Mouse (Mus musculus) heart, postnatal 0 days (tissue): ENCODE results near the gene Trpd52l3. TPM values are rescaled to one million over a fixed set of nuclear protein-coding genes. Genes with fewer than 3 reads are reported as not detected.
A peak's percentile ranks its signal among the peaks of the same experiment; 100 is the strongest.

ENCODE experiments used
- ATAC-seq: fragments of 200-750 bp; cut with Nextera tagmentation; 2 replicates; pipeline ENCODE4 v1.8.0; 2017; ENCODE audit warnings: low read depth, moderate number of reproducible peaks, moderate library complexity; ENCODE audit not compliant: insufficient read depth
- DNase-seq: peaks from one replicate; pipeline ENCODE4 v3.0.0-alpha.2; 2016; ENCODE audit warnings: low spot score
- H3K27ac ChIP-seq: fragments of 300-500 bp; sonication (generic); 2 replicates; pipeline ENCODE4 v1.5.1; 2014; ENCODE audit warnings: low read depth, mild to moderate bottlenecking
- H3K27me3 ChIP-seq: fragments of 300-500 bp; sonication (generic); 2 replicates; pipeline ENCODE4 v1.6.1; 2014; ENCODE audit warnings: low read length, mixed read lengths; ENCODE audit not compliant: control insufficient read depth, insufficient read depth
- H3K36me3 ChIP-seq: fragments of 300-500 bp; sonication (generic); replicated peaks from 2 replicates; pipeline ENCODE4 v1.6.1; 2014; ENCODE audit warnings: low read length, mixed read lengths; ENCODE audit not compliant: control insufficient read depth, insufficient read depth
- H3K4me1 ChIP-seq: fragments of 300-500 bp; sonication (generic); 2 replicates; pipeline ENCODE4 v1.6.1; 2014; ENCODE audit warnings: antibody characterized with exemption; ENCODE audit not compliant: control insufficient read depth, insufficient read depth
- H3K4me2 ChIP-seq: fragments of 300-500 bp; sonication (generic); 2 replicates; pipeline ENCODE4 v1.6.1; 2014; ENCODE audit warnings: low read depth, mild to moderate bottlenecking, low read length, moderate library complexity
- H3K4me3 ChIP-seq: fragments of 300-500 bp; sonication (generic); 2 replicates; pipeline ENCODE4 v1.5.1; 2014; ENCODE audit warnings: low read depth, low read length
- H3K9ac ChIP-seq: fragments of 300-500 bp; sonication (generic); replicated peaks from 2 replicates; pipeline ENCODE4 v1.6.1; 2014; ENCODE audit warnings: low read depth, low read length, mixed read lengths
- H3K9me3 ChIP-seq: fragments of 300-500 bp; sonication (generic); replicated peaks from 2 replicates; pipeline ENCODE4 v1.6.1; 2016; ENCODE audit warnings: low read length; ENCODE audit not compliant: control insufficient read depth
- CTCF ChIP-seq: IDR thresholded peaks from 2 replicates; pipeline ENCODE4 v1.5.1; 2016; ENCODE audit warnings: antibody characterized with exemption, control low read depth, low read depth
- EP300 ChIP-seq: IDR thresholded peaks from 2 replicates; pipeline ENCODE4 v1.6.1; 2016; ENCODE audit warnings: antibody characterized with exemption, low read depth
- WGBS: fragments of 180-500 bp; shearing (Covaris S2); extraction: QIAGEN DNeasy Blood & Tissue Kit; methylation state at CpG from one replicate; pipeline ENCODE4 v1.1.7; 2014; 5-methylcytosine and 5-hydroxymethylcytosine counted together
- polyA plus RNA-seq: library from polyadenylated mRNA; unstranded; fragments of >200 nt; fragmentation: Nextera tagmentation; extraction: Ambion mirVana; gene quantifications from 2 replicates; pipeline ENCODE4 v1.2.1, GENCODE M21; 2015
- total RNA-seq: library from RNA; depleted of rRNA; stranded (reverse); fragments of >200 nt; gene quantifications from 2 replicates; pipeline ENCODE4 v1.2.3, GENCODE M21; 2014; ENCODE audit warnings: low replicate concordance; rRNA removed

The Trpd52l3 gene
- total and polyA plus RNA-seq, 2 experiments from 2014 or later, result not detected

- Histone ChIP-seq H3K27ac (no peak overlapping the region), H3K27me3 (no peaks in the 10 kb centered on the region), H3K9me3 (no peaks in the 10 kb centered on the region), H3K4me3 (no peak overlapping the region), H3K9ac (no peak overlapping the region), H3K4me2 (no peak overlapping the region), H3K36me3 (peaks cover 31% of the 10 kb centered on the region), H3K4me1 (no peaks in the 10 kb centered on the region)
- WGBS, result 94% methylated on average over 1 of the region's 1 CpGs
- no peak for DNase-seq
- TF ChIP-seq EP300, result no peak
- ATAC-seq, result no peak
Observed at GRCm38 (mm10) chr19:30044630-30045029, 41.0 kb downstream of the Trpd52l3 start.

GRCm38 (mm10) chr19:30045857-30046256 lies 42.3 kb downstream of the Trpd52l3 start:
- Histone ChIP-seq H3K4me1 (no peaks in the 10 kb centered on the region), H3K27ac (no peak overlapping the region), H3K9me3 (no peaks in the 10 kb centered on the region), H3K9ac (no peak overlapping the region), H3K36me3 (peaks cover 31% of the 10 kb centered on the region), H3K4me3 (no peak overlapping the region), H3K27me3 (no peaks in the 10 kb centered on the region), H3K4me2 (no peak overlapping the region)
- no peak for DNase-seq
- WGBS, result 67% methylated on average over 1 of the region's 1 CpGs
- ATAC-seq, result no peak
- TF ChIP-seq CTCF (peak; percentile 15; the same call in 1 of the 2 replicates), EP300 (no peak)

GRCm38 (mm10) chr19:30050584-30050983 lies 47.0 kb downstream of the Trpd52l3 start:
- DNase-seq (no peak), ATAC-seq (no peak)
- 82% methylated on average over 2 of the region's 2 CpGs for WGBS
- H3K27ac ChIP-seq, result no peak overlapping the region
- H3K9me3 ChIP-seq, result no peaks in the 10 kb centered on the region
- H3K4me2 ChIP-seq, result no peak overlapping the region
- no peak for TF ChIP-seq EP300
- TF ChIP-seq CTCF, result no peak
- H3K4me3 ChIP-seq, result no peak overlapping the region
- peaks cover 20% of the 10 kb centered on the region; the same call in 1 of the 2 replicates for H3K36me3 ChIP-seq
- H3K4me1 ChIP-seq, result no peaks in the 10 kb centered on the region
- H3K27me3 ChIP-seq, result no peaks in the 10 kb centered on the region
- H3K9ac ChIP-seq, result no peak overlapping the region

- Histone ChIP-seq H3K4me1 (no peaks in the 10 kb centered on the region), H3K27me3 (no peaks in the 10 kb centered on the region), H3K9ac (no peak overlapping the region), H3K4me2 (no peak overlapping the region), H3K36me3 (peaks cover 18% of the 10 kb centered on the region; the same call in 1 of the 2 replicates), H3K27ac (no peak overlapping the region), H3K9me3 (no peaks in the 10 kb centered on the region), H3K4me3 (no peak overlapping the region)
- 74% methylated on average over 3 of the region's 3 CpGs for WGBS
- no peak for ATAC-seq
- no peak for TF ChIP-seq CTCF
- no peak for TF ChIP-seq EP300
- no peak for DNase-seq
Observed at GRCm38 (mm10) chr19:30051479-30051878, 47.9 kb downstream of the Trpd52l3 start.

GRCm38 (mm10) chr19:30054218-30054617 lies 50.6 kb downstream of the Trpd52l3 start:
- Histone ChIP-seq H3K4me1 (no peaks in the 10 kb centered on the region), H3K9ac (no peak overlapping the region), H3K4me2 (no peak overlapping the region), H3K27ac (no peak overlapping the region), H3K36me3 (peaks cover 9% of the 10 kb centered on the region; the same call in 1 of the 2 replicates), H3K27me3 (no peaks in the 10 kb centered on the region), H3K4me3 (no peak overlapping the region), H3K9me3 (no peaks in the 10 kb centered on the region)
- no peak for DNase-seq
- ATAC-seq, result no peak
- WGBS, result 95% methylated on average over 2 of the region's 2 CpGs
- TF ChIP-seq CTCF (no peak), EP300 (no peak)

Other genes with a start within 250 kb of the Trpd52l3 start
- gene 9930021J03Rik, start 197.8 kb upstream of the Trpd52l3 start, total RNA-seq, result 8.6 and 11.6 TPM in 2 replicates
- gene 9930021J03Rik, start 197.8 kb upstream of the Trpd52l3 start, polyA plus RNA-seq, result 1.8 and 1.9 TPM in 2 replicates
- 10.8 and 12.9 TPM in 2 replicates for gene Ranbp6, start 190.8 kb upstream of the Trpd52l3 start, total RNA-seq
- 11.4 and 13.4 TPM in 2 replicates for gene Ranbp6, start 190.8 kb upstream of the Trpd52l3 start, polyA plus RNA-seq
- 1.4 and 1.6 TPM in 2 replicates for gene Il33, start 78.7 kb upstream of the Trpd52l3 start, total RNA-seq
- 4.2 and 6.2 TPM in 2 replicates for gene Il33, start 78.7 kb upstream of the Trpd52l3 start, polyA plus RNA-seq
- 35.4 and 68.6 TPM in 2 replicates for gene Uhrf2, start 26.7 kb downstream of the Trpd52l3 start, total RNA-seq
- 19.6 and 24.5 TPM in 2 replicates for gene Uhrf2, start 26.7 kb downstream of the Trpd52l3 start, polyA plus RNA-seq
- 2.0 TPM in 1 of 2 replicates, not detected in the other for gene Gldc, start 171.6 kb downstream of the Trpd52l3 start, total RNA-seq
- 0.25 and 0.32 TPM in 2 replicates for gene Gldc, start 171.6 kb downstream of the Trpd52l3 start, polyA plus RNA-seq
- not detected in 2 replicates for gene Mbl2, start 229.2 kb downstream of the Trpd52l3 start, total RNA-seq
- not detected in 2 replicates for gene Mbl2, start 229.2 kb downstream of the Trpd52l3 start, polyA plus RNA-seq